Mouse (Mus musculus) spleen, embryonic (tissue): ENCODE measurements at regions not wholly inside any gene's neighbourhood (a gene's known extent, or its start where the extent isn't known, plus 50 kb on each side); places are given as distances from the start of the nearest gene placed in this dataset.
"Not testable (repeated sequence)": the region's sequence is repeated elsewhere in the genome, so short reads cannot be mapped to it uniquely, and the experiment has no call there.

Experiments
- CTCF ChIA-PET: fragments of 350-600 bp; sonication (Branson Sonifier 250); formaldehyde crosslinking; loops from one replicate; lab custom pipeline; 2022; lab: Charles Lee

GRCm38 (mm10) chr13:26457487-26458253 lies 312.3 kb downstream of the Hdgfl1 start:
- CTCF ChIA-PET = no interaction called here

GRCm38 (mm10) chr13:26426639-26427038 lies 343.3 kb downstream of the Hdgfl1 start:
- CTCF ChIA-PET = no interaction called here

GRCm38 (mm10) chr13:26424513-26424912 lies 345.5 kb downstream of the Hdgfl1 start:
- CTCF ChIA-PET = no interaction called here

- CTCF ChIA-PET = no interaction called here
These were observed 364.2 kb downstream of the Hdgfl1 start for GRCm38 (mm10) chr13:26405757-26406156.

- CTCF ChIA-PET = no interaction called here
These were observed 365.3 kb downstream of the Hdgfl1 start for GRCm38 (mm10) chr13:26404707-26405106.

- CTCF ChIA-PET = no interaction called here
These were observed 381.9 kb downstream of the Hdgfl1 start for GRCm38 (mm10) chr13:26387861-26388621.

GRCm38 (mm10) chr13:26382631-26383030 lies 387.3 kb downstream of the Hdgfl1 start:
- CTCF ChIA-PET = interaction anchor here (0.7 kb wide), 1 partner anchor 9 kb away, joined by 6 read pairs; no protein-coding TSS in a partner anchor

- CTCF ChIA-PET = no interaction called here
These were observed 387.8 kb downstream of the Hdgfl1 start for GRCm38 (mm10) chr13:26382154-26382553.

GRCm38 (mm10) chr13:26375546-26375945 lies 394.4 kb downstream of the Hdgfl1 start:
- CTCF ChIA-PET = no interaction called here

GRCm38 (mm10) chr13:26365911-26366310 lies 404.1 kb downstream of the Hdgfl1 start:
- CTCF ChIA-PET = not testable (repeated sequence)

GRCm38 (mm10) chr13:26356341-26356740 lies 413.6 kb downstream of the Hdgfl1 start:
- CTCF ChIA-PET = no interaction called here

GRCm38 (mm10) chr13:26354421-26354820 lies 415.5 kb downstream of the Hdgfl1 start:
- CTCF ChIA-PET = no interaction called here

- CTCF ChIA-PET = no interaction called here
These were observed 419.5 kb downstream of the Hdgfl1 start for GRCm38 (mm10) chr13:26350510-26350909.

GRCm38 (mm10) chr13:26338795-26339194 lies 431.2 kb downstream of the Hdgfl1 start:
- CTCF ChIA-PET = no interaction called here

GRCm38 (mm10) chr13:26325066-26325465 lies 444.9 kb downstream of the Hdgfl1 start:
- CTCF ChIA-PET = no interaction called here

GRCm38 (mm10) chr13:26324633-26325032 lies 445.3 kb downstream of the Hdgfl1 start:
- CTCF ChIA-PET = no interaction called here

- CTCF ChIA-PET = no interaction called here
These were observed 451.4 kb downstream of the Hdgfl1 start for GRCm38 (mm10) chr13:26318557-26318956.

- CTCF ChIA-PET = interaction anchor here (0.6 kb wide), 1 partner anchor 768 kb away, joined by 5 read pairs; no protein-coding TSS in a partner anchor
These were observed 457.5 kb downstream of the Hdgfl1 start for GRCm38 (mm10) chr13:26312246-26313010.

- CTCF ChIA-PET = no interaction called here
These were observed 485.9 kb downstream of the Hdgfl1 start for GRCm38 (mm10) chr13:26284073-26284444.

GRCm38 (mm10) chr13:26283397-26284072 lies 486.4 kb downstream of the Hdgfl1 start:
- CTCF ChIA-PET = no interaction called here

GRCm38 (mm10) chr13:26282291-26282690 lies 487.7 kb downstream of the Hdgfl1 start:
- CTCF ChIA-PET = no interaction called here
